Mouse (Mus musculus): ENCODE measurements at regions not wholly inside any gene's neighbourhood (a gene's known extent, or its start where the extent isn't known, plus 50 kb on each side); places are given as distances from the start of the nearest gene placed in this dataset.

GRCm38 (mm10) chr13:90823877-90824276 lies 81.3 kb downstream of the Atp6ap1l start:
- Histone ChIP-seq H3K27ac (no peak overlapping the region), H3K4me3 (no peak overlapping the region)
- intact Hi-C loops (cut with DNase I), result no loop called here
- no peak for DNase-seq (ENCODE audit: extremely low spot score in 1 of 2, low spot score in 2 of 2)
- TF ChIP-seq CTCF (IDR thresholded peaks at IDR 0.05), result peak; percentile 22; the same call in 1 of the 2 replicates

- Histone ChIP-seq H3K27ac (no peak overlapping the region), H3K4me3 (no peak overlapping the region)
- no peak for DNase-seq (ENCODE audit: extremely low spot score in 1 of 2, low spot score in 2 of 2)
- intact Hi-C loops (cut with DNase I), result no loop called here
- no peak for TF ChIP-seq CTCF (IDR thresholded peaks at IDR 0.05)
Measured at GRCm38 (mm10) chr13:90821898-90822297, 83.3 kb downstream of the Atp6ap1l start.

GRCm38 (mm10) chr13:90820453-90820852 lies 84.7 kb downstream of the Atp6ap1l start:
- no peak overlapping the region for H3K27ac ChIP-seq
- DNase-seq (ENCODE audit: extremely low spot score in 1 of 2, low spot score in 2 of 2), result no peak
- TF ChIP-seq CTCF (IDR thresholded peaks at IDR 0.05), result no peak
- intact Hi-C loops (cut with DNase I), result no loop called here
- no peak overlapping the region for H3K4me3 ChIP-seq

- Histone ChIP-seq H3K4me3 (no peak overlapping the region), H3K27ac (no peak overlapping the region)
- intact Hi-C loops (cut with DNase I), result no loop called here
- DNase-seq (ENCODE audit: extremely low spot score in 1 of 2, low spot score in 2 of 2), result no peak
- TF ChIP-seq CTCF (IDR thresholded peaks at IDR 0.05), result no peak
Measured at GRCm38 (mm10) chr13:90819934-90820333, 85.2 kb downstream of the Atp6ap1l start.

- no peak overlapping the region for H3K27ac ChIP-seq
- no peak overlapping the region for H3K4me3 ChIP-seq
- TF ChIP-seq CTCF (IDR thresholded peaks at IDR 0.05), result no peak
- intact Hi-C loops (cut with DNase I), result no loop called here
- DNase-seq (ENCODE audit: extremely low spot score in 1 of 2, low spot score in 2 of 2), result no peak
Measured at GRCm38 (mm10) chr13:90814174-90814865, 90.8 kb downstream of the Atp6ap1l start.

GRCm38 (mm10) chr13:90810011-90810410 lies 95.1 kb downstream of the Atp6ap1l start:
- H3K27ac ChIP-seq, result no peak overlapping the region
- no peak overlapping the region for H3K4me3 ChIP-seq
- intact Hi-C loops (cut with DNase I), result no loop called here
- no peak for DNase-seq (ENCODE audit: extremely low spot score in 1 of 2, low spot score in 2 of 2)
- TF ChIP-seq CTCF (IDR thresholded peaks at IDR 0.05), result no peak

GRCm38 (mm10) chr13:90799641-90800040 lies 105.5 kb downstream of the Atp6ap1l start:
- no peak for TF ChIP-seq CTCF (IDR thresholded peaks at IDR 0.05)
- intact Hi-C loops (cut with DNase I), result no loop called here
- no peak overlapping the region for H3K4me3 ChIP-seq
- DNase-seq (ENCODE audit: extremely low spot score in 1 of 2, low spot score in 2 of 2), result no peak
- no peak overlapping the region for H3K27ac ChIP-seq

- Histone ChIP-seq H3K27ac (no peak overlapping the region), H3K4me3 (no peak overlapping the region)
- no peak for DNase-seq (ENCODE audit: extremely low spot score in 1 of 2, low spot score in 2 of 2)
- TF ChIP-seq CTCF (IDR thresholded peaks at IDR 0.05), result no peak
- intact Hi-C loops (cut with DNase I), result no loop called here
Measured at GRCm38 (mm10) chr13:90798791-90799542, 106.2 kb downstream of the Atp6ap1l start.

GRCm38 (mm10) chr13:90798381-90798780 lies 106.8 kb downstream of the Atp6ap1l start:
- DNase-seq (ENCODE audit: extremely low spot score in 1 of 2, low spot score in 2 of 2), result no peak
- intact Hi-C loops (cut with DNase I), result no loop called here
- no peak for TF ChIP-seq CTCF (IDR thresholded peaks at IDR 0.05)

GRCm38 (mm10) chr13:90797209-90797608 lies 107.9 kb downstream of the Atp6ap1l start:
- DNase-seq (ENCODE audit: extremely low spot score in 1 of 2, low spot score in 2 of 2), result no peak
- intact Hi-C loops (cut with DNase I), result no loop called here
- TF ChIP-seq CTCF (IDR thresholded peaks at IDR 0.05), result no peak
- Histone ChIP-seq H3K4me3 (no peak overlapping the region), H3K27ac (no peak overlapping the region)

More at GRCm38 (mm10) chr13:90798381-90798780, 106.8 kb downstream of the Atp6ap1l start:
- H3K27ac ChIP-seq, result no peak overlapping the region
- no peak overlapping the region for H3K4me3 ChIP-seq

- Histone ChIP-seq H3K27ac (no peak overlapping the region), H3K4me3 (no peak overlapping the region)
- no peak for TF ChIP-seq CTCF (IDR thresholded peaks at IDR 0.05)
- intact Hi-C loops (cut with DNase I), result no loop called here
- no peak for DNase-seq (ENCODE audit: extremely low spot score in 1 of 2, low spot score in 2 of 2)
Measured at GRCm38 (mm10) chr13:90796809-90797208, 108.3 kb downstream of the Atp6ap1l start.

GRCm38 (mm10) chr13:90782435-90782834 lies 122.7 kb downstream of the Atp6ap1l start:
- Histone ChIP-seq H3K27ac (no peak overlapping the region), H3K4me3 (no peak overlapping the region)
- no peak for DNase-seq (ENCODE audit: extremely low spot score in 1 of 2, low spot score in 2 of 2)
- intact Hi-C loops (cut with DNase I), result no loop called here
- no peak for TF ChIP-seq CTCF (IDR thresholded peaks at IDR 0.05)
